Mouse (Mus musculus): Measurements from ENCODE around the gene Trappc13. TPM values are rescaled to one million over a fixed set of nuclear protein-coding genes. Genes with fewer than 3 reads are reported as not detected.
"Not testable (repeated sequence)": the region's sequence is repeated elsewhere in the genome, so short reads cannot be mapped to it uniquely, and the experiment has no call there.

Gene Trappc13
- 66.0 and 79.0 TPM in 2 replicates for polyA plus RNA-seq (2011; ENCODE audit: insufficient read depth, insufficient read length, low read depth, missing spikeins)

DNA sequence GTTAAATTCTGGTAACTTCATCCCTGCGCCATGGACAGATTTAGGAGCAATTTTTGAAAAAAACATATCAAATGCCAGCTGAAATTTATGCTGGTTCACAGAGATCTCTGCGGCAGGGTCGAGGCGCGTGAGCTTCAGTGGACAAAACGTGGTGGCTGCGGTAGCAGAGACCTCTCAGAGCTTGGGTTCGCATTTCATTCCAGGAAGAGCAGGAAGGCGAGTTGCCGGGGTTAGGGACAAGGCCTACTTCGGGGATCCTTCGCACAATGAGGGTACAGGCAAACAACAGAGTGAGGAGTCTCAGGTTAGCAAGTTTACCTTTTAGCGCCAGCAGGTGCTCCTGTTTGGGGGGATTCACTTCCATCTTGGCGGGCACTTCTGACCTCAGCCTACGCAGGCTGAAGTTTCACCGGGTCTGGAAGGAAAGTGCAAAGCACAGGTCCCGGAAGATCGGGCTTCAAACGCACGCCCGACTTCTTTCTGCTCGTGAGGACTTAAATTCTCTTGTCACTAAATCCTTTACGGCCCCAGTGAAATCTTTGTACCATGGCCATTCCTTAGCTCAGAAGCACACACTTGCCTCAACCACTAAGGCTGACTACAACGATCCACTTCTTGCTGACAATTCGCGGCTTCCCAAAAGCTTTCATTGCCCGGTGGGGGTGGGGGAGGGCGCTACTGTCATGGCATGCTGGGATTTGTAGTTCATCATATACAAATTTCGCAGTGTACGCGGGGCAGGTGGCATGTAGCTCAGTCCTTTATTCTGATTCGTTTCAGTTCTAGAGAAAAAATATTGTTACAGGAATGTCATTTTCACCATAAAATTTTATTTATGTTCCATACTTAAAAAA, at the start of gene Trappc13:
Gene Trappc13 (minus strand): TSS at position 674 of the 854 bp plus-strand sequence.
- TF ChIP-seq POLR2A (IDR thresholded peaks at IDR 0.05; ENCODE audit: insufficient read depth, low read length) (peak; percentile 92), CTCF (IDR thresholded peaks at IDR 0.05; ENCODE audit: low read depth, low read length) (no peak)

DNA sequence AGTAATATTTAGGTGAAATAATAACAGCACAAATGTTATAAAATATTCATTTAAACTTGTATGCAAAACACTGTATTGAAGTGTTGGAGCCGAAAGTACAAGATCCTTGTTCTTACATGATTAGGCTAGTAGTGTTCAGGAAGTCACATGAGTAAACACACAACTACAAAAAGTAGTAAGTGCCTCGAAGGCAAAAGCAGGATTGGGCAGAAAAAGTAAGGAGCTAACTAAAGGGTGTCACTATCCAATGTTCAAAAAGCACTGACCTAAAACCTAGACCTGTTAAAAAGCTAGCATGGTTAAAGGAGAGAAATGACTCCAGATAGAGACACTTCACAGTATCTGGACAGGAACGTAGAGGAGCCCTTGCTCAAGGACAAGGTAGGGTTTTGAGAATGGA, 49.2 kb upstream of the Trappc13 start:
- peaks cover 2% of the 10 kb centered on the region for H3K36me3 ChIP-seq (ENCODE audit: control insufficient read depth, insufficient read depth, low read length, poor library complexity, severe bottlenecking)
- H3K27ac ChIP-seq (ENCODE audit: insufficient read depth, low read length) = no peak overlapping the region
- H3K4me3 ChIP-seq (ENCODE audit: low read depth, low read length) = no peak overlapping the region; the same call in 1 of the 2 replicates
- H3K4me1 ChIP-seq (ENCODE audit: control insufficient read depth, insufficient read depth, low read length) = no peaks in the 10 kb centered on the region
- peak overlapping the region; percentile 80; the same call in 1 of the 2 replicates for H3K9ac ChIP-seq (ENCODE audit: low read depth, poor library complexity, severe bottlenecking)
- no peaks in the 10 kb centered on the region for H3K9me3 ChIP-seq (replicated peaks; ENCODE audit: control insufficient read depth, insufficient read depth, low read length, poor library complexity, severe bottlenecking)
- no peaks in the 10 kb centered on the region for H3K27me3 ChIP-seq (ENCODE audit: control insufficient read depth, insufficient read depth, low read length, poor library complexity, severe bottlenecking)
- TF ChIP-seq CTCF (IDR thresholded peaks at IDR 0.05; ENCODE audit: low read depth, low read length) = no peak
- TF ChIP-seq EP300 (IDR thresholded peaks at IDR 0.05; ENCODE audit: insufficient read depth, low read depth, low read length) = no peak
- TF ChIP-seq POLR2A (IDR thresholded peaks at IDR 0.05; ENCODE audit: insufficient read depth, low read length) = no peak

More for the DNA sequence above, at the start of gene Trappc13:
- peak within 1 kb of the TSS; percentile 39 for H3K27ac ChIP-seq (ENCODE audit: insufficient read depth, low read length)
- H3K36me3 ChIP-seq (ENCODE audit: control insufficient read depth, insufficient read depth, low read length, poor library complexity, severe bottlenecking) = peaks cover 5% of the 10 kb centered on the region
- H3K9me3 ChIP-seq (replicated peaks; ENCODE audit: control insufficient read depth, insufficient read depth, low read length, poor library complexity, severe bottlenecking) = no peaks in the 10 kb centered on the region
- peak within 1 kb of the TSS; percentile 92 for H3K4me3 ChIP-seq (ENCODE audit: low read depth, low read length)
- peak within 1 kb of the TSS; percentile 70 for H3K9ac ChIP-seq (ENCODE audit: low read depth, poor library complexity, severe bottlenecking)
- no peaks in the 10 kb centered on the region for H3K27me3 ChIP-seq (ENCODE audit: control insufficient read depth, insufficient read depth, low read length, poor library complexity, severe bottlenecking)
- H3K4me1 ChIP-seq (ENCODE audit: control insufficient read depth, insufficient read depth, low read length) = no peaks in the 10 kb centered on the region

DNA sequence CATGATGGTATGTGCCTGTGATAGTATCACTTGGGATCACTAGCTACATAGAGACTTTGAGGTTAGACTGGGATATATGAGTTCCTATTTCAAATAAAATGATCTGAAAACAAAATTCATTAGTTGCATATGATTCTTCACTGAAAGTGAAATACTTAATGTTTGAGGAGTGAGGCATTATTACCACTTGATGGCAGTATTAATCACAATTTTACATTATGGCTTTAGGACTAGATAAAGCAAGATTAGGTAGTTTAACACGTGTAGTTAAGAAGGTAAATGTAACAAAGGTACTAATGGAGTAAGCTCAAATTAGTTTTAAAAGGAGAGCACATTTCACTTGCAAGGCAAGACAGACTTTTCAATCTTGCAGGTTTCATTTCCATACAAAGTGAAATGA, 26.0 kb upstream of the Trappc13 start:
- Histone ChIP-seq H3K36me3 (ENCODE audit: control insufficient read depth, insufficient read depth, low read length, poor library complexity, severe bottlenecking) (peaks cover 13% of the 10 kb centered on the region), H3K27me3 (ENCODE audit: control insufficient read depth, insufficient read depth, low read length, poor library complexity, severe bottlenecking) (no peaks in the 10 kb centered on the region), H3K27ac (ENCODE audit: insufficient read depth, low read length) (no peak overlapping the region), H3K4me1 (ENCODE audit: control insufficient read depth, insufficient read depth, low read length) (no peaks in the 10 kb centered on the region), H3K9me3 (replicated peaks; ENCODE audit: control insufficient read depth, insufficient read depth, low read length, poor library complexity, severe bottlenecking) (no peaks in the 10 kb centered on the region), H3K9ac (ENCODE audit: low read depth, poor library complexity, severe bottlenecking) (no peak overlapping the region), H3K4me3 (ENCODE audit: low read depth, low read length) (no peak overlapping the region)
- TF ChIP-seq EP300 (IDR thresholded peaks at IDR 0.05; ENCODE audit: insufficient read depth, low read depth, low read length) (no peak), CTCF (IDR thresholded peaks at IDR 0.05; ENCODE audit: low read depth, low read length) (no peak)

DNA sequence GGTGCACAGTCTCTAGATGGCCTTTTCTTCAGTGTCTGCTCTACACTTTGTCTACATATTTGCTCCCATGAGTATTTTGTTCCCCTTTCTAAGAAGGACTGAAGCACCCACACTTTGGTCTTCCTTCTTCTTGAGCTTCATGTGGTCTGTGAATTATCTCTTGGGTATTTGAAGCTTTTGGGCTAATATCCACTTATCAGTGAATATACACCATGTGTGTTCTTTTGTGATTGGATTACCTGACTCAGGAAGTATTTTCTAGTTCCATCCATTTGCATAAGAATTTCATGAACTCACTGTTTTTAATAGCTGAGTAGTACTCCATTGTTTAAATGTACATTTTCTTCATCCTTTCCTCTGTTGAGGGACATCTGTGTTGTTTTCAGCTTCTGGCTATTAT, 17.6 kb upstream of the Trappc13 start:
- H3K4me1 ChIP-seq (ENCODE audit: control insufficient read depth, insufficient read depth, low read length); H3K27ac ChIP-seq (ENCODE audit: insufficient read depth, low read length); H3K27me3 ChIP-seq (ENCODE audit: control insufficient read depth, insufficient read depth, low read length, poor library complexity, severe bottlenecking); H3K9ac ChIP-seq (ENCODE audit: low read depth, poor library complexity, severe bottlenecking); H3K4me3 ChIP-seq (ENCODE audit: low read depth, low read length); H3K9me3 ChIP-seq (replicated peaks; ENCODE audit: control insufficient read depth, insufficient read depth, low read length, poor library complexity, severe bottlenecking): not testable (repeated sequence)
- peaks cover 19% of the 10 kb centered on the region for H3K36me3 ChIP-seq (ENCODE audit: control insufficient read depth, insufficient read depth, low read length, poor library complexity, severe bottlenecking)

DNA sequence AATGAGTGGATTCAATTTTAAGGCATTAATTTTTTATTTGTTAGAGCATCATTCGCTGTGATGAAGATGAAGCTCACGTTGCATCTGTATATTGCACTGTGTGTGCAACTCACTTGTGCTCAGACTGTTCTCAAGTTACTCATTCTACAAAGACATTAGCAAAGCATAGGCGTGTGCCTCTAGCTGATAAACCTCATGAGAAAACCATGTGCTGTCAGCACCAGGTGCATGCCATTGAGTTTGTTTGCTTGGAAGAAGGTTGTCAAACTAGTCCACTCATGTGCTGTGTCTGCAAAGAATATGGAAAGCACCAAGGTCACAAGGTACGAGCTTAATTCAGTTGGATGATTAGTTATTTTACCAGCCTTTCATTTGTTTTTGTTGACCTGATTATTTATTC, 9.1 kb upstream of the Trappc13 start:
- TF ChIP-seq POLR2A (IDR thresholded peaks at IDR 0.05; ENCODE audit: insufficient read depth, low read length) (no peak), CTCF (IDR thresholded peaks at IDR 0.05; ENCODE audit: low read depth, low read length) (no peak), EP300 (IDR thresholded peaks at IDR 0.05; ENCODE audit: insufficient read depth, low read depth, low read length) (no peak)
- peaks cover 27% of the 10 kb centered on the region for H3K36me3 ChIP-seq (ENCODE audit: control insufficient read depth, insufficient read depth, low read length, poor library complexity, severe bottlenecking)

DNA sequence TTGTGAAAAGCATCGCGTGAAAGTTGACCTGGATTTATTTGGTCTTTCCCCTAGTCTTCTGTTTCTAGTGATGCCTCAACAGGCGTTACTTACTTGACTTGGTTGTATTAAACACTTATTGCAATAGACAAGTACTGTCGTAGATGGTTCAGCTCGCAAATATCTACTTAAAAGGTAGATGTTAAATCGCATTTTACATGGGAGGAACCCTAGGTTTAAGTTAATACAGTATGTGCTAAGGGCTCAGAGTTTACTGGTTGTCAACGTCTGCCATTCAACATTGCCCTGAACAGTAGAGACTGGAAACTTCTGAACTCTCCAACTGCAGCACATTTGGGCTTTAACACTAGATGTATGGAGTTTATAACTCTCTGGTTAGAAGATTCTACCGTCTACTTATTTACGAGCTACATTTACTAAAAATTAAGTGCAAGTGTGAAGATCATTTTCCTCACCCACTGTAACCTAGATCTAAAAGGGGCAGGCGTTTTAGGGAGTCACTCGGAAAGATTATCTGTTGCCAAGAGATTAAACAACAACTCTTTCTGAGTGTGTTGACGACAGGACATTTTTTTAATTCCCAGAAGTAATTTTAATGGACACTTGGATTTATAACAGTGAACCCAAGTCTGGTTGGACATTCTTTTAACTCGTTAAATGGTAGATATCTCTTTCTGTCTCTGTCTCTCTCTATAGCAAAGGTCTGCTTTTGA, 1.1 kb upstream of the Trappc13 start:
- peaks cover 2% of the 10 kb centered on the region for H3K36me3 ChIP-seq (ENCODE audit: control insufficient read depth, insufficient read depth, low read length, poor library complexity, severe bottlenecking)
- peak overlapping the region; percentile 92 for H3K4me3 ChIP-seq (ENCODE audit: low read depth, low read length)
- no peaks in the 10 kb centered on the region for H3K9me3 ChIP-seq (replicated peaks; ENCODE audit: control insufficient read depth, insufficient read depth, low read length, poor library complexity, severe bottlenecking)
- H3K27ac ChIP-seq (ENCODE audit: insufficient read depth, low read length) = peak overlapping the region; percentile 32; the same call in 1 of the 2 replicates
- H3K4me1 ChIP-seq (ENCODE audit: control insufficient read depth, insufficient read depth, low read length) = no peaks in the 10 kb centered on the region
- TF ChIP-seq CTCF (IDR thresholded peaks at IDR 0.05; ENCODE audit: low read depth, low read length) (no peak), EP300 (IDR thresholded peaks at IDR 0.05; ENCODE audit: insufficient read depth, low read depth, low read length) (no peak), POLR2A (IDR thresholded peaks at IDR 0.05; ENCODE audit: insufficient read depth, low read length) (no peak)
- H3K9ac ChIP-seq (ENCODE audit: low read depth, poor library complexity, severe bottlenecking) = peak overlapping the region; percentile 70
- H3K27me3 ChIP-seq (ENCODE audit: control insufficient read depth, insufficient read depth, low read length, poor library complexity, severe bottlenecking) = no peaks in the 10 kb centered on the region

More for the DNA sequence above, 9.1 kb upstream of the Trappc13 start:
- Histone ChIP-seq H3K4me1 (ENCODE audit: control insufficient read depth, insufficient read depth, low read length) (no peaks in the 10 kb centered on the region), H3K9ac (ENCODE audit: low read depth, poor library complexity, severe bottlenecking) (no peak overlapping the region), H3K27me3 (ENCODE audit: control insufficient read depth, insufficient read depth, low read length, poor library complexity, severe bottlenecking) (no peaks in the 10 kb centered on the region), H3K27ac (ENCODE audit: insufficient read depth, low read length) (no peak overlapping the region), H3K4me3 (ENCODE audit: low read depth, low read length) (no peak overlapping the region), H3K9me3 (replicated peaks; ENCODE audit: control insufficient read depth, insufficient read depth, low read length, poor library complexity, severe bottlenecking) (no peaks in the 10 kb centered on the region)

All from ES-Bruce4 (cell line).